Mouse (Mus musculus) mouse embryonic stem cell (cell line): ENCODE data around the gene Hist1h3g.
"Not testable (repeated sequence)": the region's sequence is repeated elsewhere in the genome, so short reads cannot be mapped to it uniquely, and the experiment has no call there.

Source experiments
- in situ Hi-C, 2 experiments: fragments of 300-500 bp; cut with MboI; formaldehyde crosslinking; loops; 1 replicate in 1 of 2; 3 replicates in 1 of 2; pipeline ENCODE4 v1.14.3; 2019 to 2020; ENCODE audit warnings: low sequenced_read_pairs in 2 of 2, low pct_unique_long_range_greater_than_20kb in 1 of 2, mixed read lengths in 1 of 2; ENCODE audit not compliant: unreplicated experiment in 1 of 2

Gene Hist1h3g

GRCm38 (mm10) chr13:23529480-23530165, 5.6 kb upstream of the Hist1h3g start:
- in situ Hi-C loops = no loop called here

DNA sequence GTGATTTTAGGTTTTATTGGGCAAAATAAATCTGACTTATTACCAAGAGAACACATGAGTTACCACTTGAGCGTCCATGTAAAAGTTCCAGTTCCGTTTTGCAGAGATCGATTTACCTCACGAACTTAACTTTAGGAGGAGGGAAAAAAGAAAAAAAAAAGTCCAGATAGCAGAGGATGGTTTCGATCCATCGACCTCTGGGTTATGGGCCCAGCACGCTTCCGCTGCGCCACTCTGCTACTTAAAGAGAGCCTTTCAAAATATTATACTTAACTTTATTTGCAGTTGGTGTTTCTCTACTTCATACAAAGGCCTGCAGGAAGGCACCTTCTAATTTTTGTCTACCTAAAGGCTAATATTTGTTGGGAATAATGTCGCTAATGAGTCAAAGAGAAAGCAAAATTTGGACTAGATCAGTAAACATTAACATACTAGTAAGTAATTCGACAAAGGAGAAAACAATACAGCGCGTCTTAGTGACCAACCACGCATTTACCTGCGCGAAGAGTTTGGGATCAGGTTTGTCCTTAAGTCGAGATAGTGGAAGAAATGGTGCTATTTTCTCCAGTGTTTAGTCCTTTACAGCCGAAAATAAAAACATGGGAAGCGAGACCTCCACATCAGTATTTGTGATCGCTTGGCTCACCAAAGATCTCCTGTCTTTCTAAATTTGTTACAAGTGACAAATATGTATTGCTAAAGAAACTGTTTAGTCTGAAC, 4.9 kb upstream of the Hist1h3g start:
- in situ Hi-C loops = no loop called here

DNA sequence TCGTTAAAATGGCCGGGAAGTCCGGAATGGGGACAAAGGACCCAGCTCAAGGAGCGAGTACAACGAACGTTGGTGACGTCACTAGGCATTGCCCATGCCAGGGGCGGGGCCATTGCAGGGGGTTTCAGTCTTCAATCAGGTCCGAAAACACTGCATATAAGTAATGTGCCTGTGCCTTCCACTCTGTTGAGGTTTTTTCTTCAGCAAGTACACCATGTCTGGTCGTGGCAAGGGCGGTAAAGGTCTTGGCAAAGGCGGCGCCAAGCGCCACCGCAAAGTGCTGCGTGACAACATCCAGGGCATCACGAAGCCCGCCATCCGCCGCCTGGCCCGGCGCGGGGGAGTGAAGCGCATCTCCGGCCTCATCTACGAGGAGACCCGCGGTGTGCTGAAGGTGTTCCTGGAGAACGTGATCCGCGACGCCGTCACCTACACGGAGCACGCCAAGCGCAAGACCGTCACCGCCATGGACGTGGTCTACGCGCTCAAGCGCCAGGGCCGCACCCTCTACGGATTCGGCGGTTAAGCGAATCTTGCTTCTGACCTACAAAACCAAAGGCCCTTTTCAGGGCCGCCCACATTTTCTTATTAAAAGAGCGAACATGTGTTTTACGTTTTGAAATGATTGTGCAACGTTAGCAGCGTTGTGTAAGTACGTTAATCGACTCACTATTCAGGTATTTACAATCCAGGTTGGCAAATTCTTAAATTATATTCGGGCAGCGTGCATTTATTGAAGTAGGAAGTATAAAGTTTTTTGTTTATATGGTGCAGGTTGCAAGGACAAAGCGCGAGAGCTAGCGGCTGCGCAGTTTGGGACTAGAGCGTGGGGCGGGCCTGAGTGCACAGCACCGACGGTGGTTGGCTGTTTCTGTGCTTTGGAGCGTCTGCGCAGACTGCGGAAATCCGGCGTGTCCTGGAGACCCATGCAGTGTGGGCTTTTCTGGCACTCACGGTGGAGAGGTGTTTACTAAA, 4.0 kb upstream of the Hist1h3g start, which contains the start of gene Hist1h4h:
Gene Hist1h4h, plus strand, starts transcription at position 150 of the 975 bp plus-strand sequence.
- in situ Hi-C loops = no loop called here

DNA sequence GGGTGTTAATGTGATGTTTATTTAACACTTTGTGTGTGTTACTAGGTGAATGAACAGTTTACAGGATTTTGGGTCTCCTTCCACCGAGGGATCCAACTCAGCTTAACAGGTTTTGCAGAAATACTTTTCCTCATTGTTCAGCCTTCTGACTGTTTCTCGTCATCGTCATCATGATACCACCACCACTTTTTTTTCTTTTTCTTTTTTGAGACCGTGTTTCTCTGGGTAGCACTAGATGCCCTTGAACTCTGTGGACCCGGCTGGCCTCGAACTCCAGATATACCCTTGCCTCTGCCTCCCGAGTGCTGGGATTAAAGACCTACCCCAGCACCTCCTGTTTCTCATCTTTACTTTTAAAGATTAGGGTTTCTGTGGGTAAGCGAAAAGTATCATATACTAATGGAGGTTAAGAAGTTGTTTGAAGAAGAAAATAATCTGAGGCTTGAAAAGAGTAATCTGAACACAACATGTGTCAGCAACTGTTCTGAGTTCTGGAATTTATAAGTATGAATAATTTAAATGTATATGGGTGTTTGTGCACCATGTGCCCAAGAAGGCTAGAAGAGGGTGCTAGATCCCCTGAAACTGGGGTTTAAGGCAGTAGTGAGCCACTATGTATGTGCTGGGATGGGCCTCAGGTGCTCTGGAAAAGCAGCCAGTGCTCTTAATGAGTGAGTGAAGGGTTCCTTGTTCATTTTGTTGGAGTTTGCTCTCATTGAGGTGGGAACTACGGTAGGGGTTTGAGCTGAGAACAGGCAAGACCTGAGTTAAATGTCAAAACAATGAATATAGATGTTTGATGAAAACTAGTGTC, 2.8 kb upstream of the Hist1h3g start:
- in situ Hi-C loops = no loop called here

GRCm38 (mm10) chr13:23533560-23534367, 1.5 kb upstream of the Hist1h3g start, which contains the start of gene Hist1h2af:
TSS of gene Hist1h2af (plus strand) at chr13:23533906.
- in situ Hi-C loops = not testable (repeated sequence)

DNA sequence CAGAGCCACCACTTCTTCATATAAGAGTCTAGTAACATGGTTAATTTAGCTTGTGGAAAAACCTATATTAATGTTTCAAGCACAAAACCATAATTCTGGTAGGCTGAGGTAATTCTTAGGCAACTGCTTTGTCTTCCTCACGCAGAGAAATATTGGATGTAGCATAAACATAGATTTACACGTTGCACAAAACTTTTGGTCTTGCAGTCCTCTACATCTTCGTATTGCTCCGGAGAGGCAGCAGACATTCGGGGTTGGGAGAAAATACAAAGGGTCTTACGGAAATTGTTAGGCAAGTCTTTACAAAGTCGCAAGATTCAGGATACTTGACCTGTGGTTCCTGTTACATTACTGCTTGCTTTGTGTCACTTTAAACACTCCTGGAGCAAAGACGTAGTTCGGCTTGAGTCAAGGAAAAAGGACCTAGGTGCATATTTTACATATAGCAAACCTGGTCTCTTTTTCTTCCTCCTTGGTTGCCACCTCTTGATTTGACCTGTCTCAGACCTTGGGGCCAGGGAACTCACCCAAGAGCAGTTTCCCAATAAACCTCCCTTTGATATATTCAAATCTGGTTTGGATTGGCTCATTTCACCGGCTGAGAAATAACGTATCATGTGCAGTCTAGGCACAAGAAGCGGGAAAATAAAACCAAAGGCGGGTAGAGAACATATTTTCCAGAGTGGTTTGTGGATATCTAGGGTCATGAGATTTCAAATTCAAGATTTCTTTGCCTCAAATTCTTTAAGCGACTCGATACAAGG, 672 bp upstream of the Hist1h3g start:
- in situ Hi-C loops = no loop called here

- in situ Hi-C loops = no loop called here
Observed at GRCm38 (mm10) chr13:23536076-23536822, 1.0 kb downstream of the Hist1h3g start.

GRCm38 (mm10) chr13:23537006-23537710, 1.9 kb downstream of the Hist1h3g start:
- in situ Hi-C loops = no loop called here

GRCm38 (mm10) chr13:23538249-23538648, 3.0 kb downstream of the Hist1h3g start:
- in situ Hi-C loops = no loop called here

DNA sequence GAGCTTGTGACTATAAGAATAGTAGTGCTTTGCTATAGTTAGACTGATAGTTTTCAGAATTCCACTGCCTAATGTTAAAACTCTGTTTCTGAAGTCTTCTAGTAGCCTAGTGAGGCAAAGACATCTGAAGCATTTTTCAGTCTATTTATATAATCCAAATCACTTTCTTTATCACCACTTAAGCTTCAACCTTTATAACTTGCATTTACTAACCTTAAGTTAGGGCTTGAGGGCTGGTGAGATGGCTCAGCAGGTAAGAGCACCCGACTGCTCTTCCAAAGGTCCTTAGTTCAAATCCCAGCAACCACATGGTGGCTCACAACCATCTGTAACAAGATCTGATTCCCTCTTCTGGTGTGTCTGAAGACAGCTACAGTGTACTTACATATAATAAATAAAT, 4.6 kb downstream of the Hist1h3g start:
- in situ Hi-C loops = not testable (repeated sequence)

DNA sequence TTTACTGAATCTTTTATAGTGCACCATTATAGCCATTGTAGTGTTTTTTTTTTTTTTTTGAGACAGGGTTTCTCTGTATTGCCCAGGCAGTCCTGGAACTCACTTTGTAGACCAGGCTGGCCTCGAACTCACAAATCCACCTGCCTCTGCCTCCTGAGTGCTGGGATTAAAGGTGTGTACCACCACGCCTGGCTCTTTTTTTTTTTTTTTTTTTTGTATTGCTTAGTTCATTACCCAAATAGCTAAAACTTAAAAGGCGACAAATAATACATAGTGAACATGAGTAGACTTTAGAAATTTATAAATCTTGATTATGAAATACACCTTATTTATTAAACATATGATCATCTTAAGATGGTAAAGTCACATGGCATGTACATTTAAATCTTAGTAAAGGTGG, 6.3 kb downstream of the Hist1h3g start:
- in situ Hi-C loops = no loop called here

DNA sequence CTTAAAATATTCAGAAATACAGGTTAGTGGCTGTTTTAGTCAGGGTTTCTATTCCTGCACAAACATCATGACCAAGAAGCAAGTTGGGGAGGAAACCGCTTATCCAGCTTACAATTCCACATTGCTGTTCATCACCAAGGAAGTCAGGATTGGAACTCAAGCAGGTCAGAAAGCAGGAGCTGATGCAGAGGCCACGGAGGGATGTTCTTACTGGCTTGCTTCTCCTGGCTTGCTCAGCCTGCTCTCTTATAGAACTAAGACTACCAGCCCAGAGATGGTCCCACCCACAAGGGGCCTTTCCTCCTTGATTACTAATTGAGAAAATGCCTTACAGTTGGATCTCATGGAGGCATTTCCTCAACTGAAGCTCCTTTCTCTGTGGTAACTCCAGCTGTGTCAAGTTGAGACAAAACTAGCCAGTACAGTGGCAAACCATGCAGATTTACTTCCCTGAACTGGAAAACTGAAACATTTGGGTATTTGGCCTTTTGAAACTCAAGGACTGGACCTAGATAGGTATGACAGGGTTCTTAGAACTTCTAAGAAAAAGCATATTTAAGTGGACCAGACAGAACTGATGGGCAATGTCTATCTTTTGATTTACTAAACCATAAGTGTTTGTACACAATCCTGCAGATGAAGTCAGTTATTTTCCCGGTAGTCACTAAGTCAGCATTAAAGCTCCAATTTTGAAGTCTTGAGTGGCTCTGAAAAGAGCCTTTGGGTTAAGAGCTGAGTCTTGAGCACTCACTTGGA, 7.2 kb downstream of the Hist1h3g start:
- in situ Hi-C loops = not testable (repeated sequence)

DNA sequence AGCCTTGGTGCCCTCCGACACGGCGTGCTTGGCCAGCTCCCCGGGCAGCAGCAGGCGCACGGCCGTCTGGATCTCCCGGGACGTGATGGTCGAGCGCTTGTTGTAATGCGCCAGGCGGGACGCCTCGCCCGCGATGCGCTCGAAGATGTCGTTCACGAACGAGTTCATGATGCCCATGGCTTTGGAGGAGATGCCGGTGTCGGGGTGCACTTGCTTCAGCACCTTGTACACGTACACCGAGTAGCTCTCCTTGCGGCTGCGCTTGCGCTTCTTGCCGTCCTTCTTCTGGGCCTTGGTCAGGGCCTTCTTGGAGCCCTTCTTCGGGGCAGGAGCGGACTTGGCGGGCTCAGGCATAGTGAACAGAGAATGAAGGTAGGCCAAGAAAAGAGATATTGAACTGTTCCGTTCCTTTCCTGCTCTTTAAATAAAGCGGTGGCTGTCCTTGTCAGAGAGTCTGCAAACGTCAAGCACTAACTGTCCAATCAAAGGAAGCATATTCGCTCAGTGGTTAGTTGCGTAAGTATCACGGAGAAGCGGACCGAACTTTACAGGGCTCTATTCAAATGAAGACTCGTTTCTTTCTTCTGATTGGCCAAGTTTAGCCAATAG, 7.9 kb downstream of the Hist1h3g start, which contains the start of gene Hist1h2bh:
Gene Hist1h2bh, minus strand, starts transcription at position 394 of the 609 bp plus-strand sequence.
- in situ Hi-C loops = not testable (repeated sequence)
